Mouse (Mus musculus) macrophage (primary cell): ENCODE data around the gene Gm10775. TPM values are rescaled to one million over a fixed set of nuclear protein-coding genes. Genes with fewer than 3 reads are reported as not detected.

ENCODE experiments used
- H3K27ac ChIP-seq: fragments of 350-480 bp; formaldehyde crosslinking; 2 replicates; pipeline ENCODE4 v1.9.0; 2021
- H3K36me3 ChIP-seq: fragments of 350-480 bp; formaldehyde crosslinking; 2 replicates; pipeline ENCODE4 v1.9.0; 2021; ENCODE audit errors: inconsistent target
- H3K4me3 ChIP-seq: fragments of 350-480 bp; formaldehyde crosslinking; 2 replicates; pipeline ENCODE4 v1.9.0; 2021; ENCODE audit errors: inconsistent target
- H3K79me2 ChIP-seq: fragments of 350-480 bp; formaldehyde crosslinking; 2 replicates; pipeline ENCODE4 v1.9.0; 2021; ENCODE audit errors: inconsistent target
- WGBS: methylation state at CpG from one replicate; pipeline ENCODE4 v1.1.7; 2026; ENCODE audit warnings: inconsistent platforms; ENCODE audit not compliant: missing documents; 5-methylcytosine and 5-hydroxymethylcytosine counted together
- polyA plus RNA-seq: library from polyadenylated mRNA; stranded (reverse); fragments of 250-400 nt; gene quantifications from 3 replicates; pipeline ENCODE4 v1.2.4, GENCODE M21; 2018; ENCODE audit warnings: inconsistent platforms
- total RNA-seq, 78 experiments: library from RNA; depleted of rRNA; stranded (reverse); fragments of 250-400 nt; gene quantifications; 1 replicate in 9 of 78; 2 replicates in 24 of 78; 3 replicates in 43 of 78; 4 replicates in 2 of 78; pipeline ENCODE4 v1.2.4; 2018; ENCODE audit warnings: inconsistent platforms in 56 of 78

Gm10775 gene
- not detected for total RNA-seq (2018; cell fraction: chromatin; rRNA removed)
- total RNA-seq (2018; cell fraction: cytosol; rRNA removed): not detected
- total RNA-seq (2018; cell fraction: nucleus; rRNA removed): not detected
- polyA plus RNA-seq: not detected in 3 replicates

- H3K79me2 ChIP-seq: no peaks in the 10 kb centered on the region
- H3K36me3 ChIP-seq: no peaks in the 10 kb centered on the region
- no peak within 1 kb of the TSS for H3K27ac ChIP-seq
- H3K4me3 ChIP-seq: no peak within 1 kb of the TSS
- WGBS: 55% methylated on average over 26 of the region's 29 CpGs
Measured at GRCm38 (mm10) chr13:65259239-65259638, at the start of gene Gm10775. Gm10775 (plus strand) TSS chr13:65259539.

- H3K79me2 ChIP-seq: no peaks in the 10 kb centered on the region
- no peaks in the 10 kb centered on the region for H3K36me3 ChIP-seq
- no peak overlapping the region for H3K27ac ChIP-seq
- WGBS: 8% methylated on average over 4 of the region's 6 CpGs
- no peak overlapping the region for H3K4me3 ChIP-seq
Measured at GRCm38 (mm10) chr13:65225945-65226344, 33.4 kb upstream of the Gm10775 start.

GRCm38 (mm10) chr13:65226657-65227056 is 32.7 kb upstream of the Gm10775 start:
- H3K79me2 ChIP-seq: no peaks in the 10 kb centered on the region
- no peaks in the 10 kb centered on the region for H3K36me3 ChIP-seq
- H3K27ac ChIP-seq: no peak overlapping the region
- H3K4me3 ChIP-seq: no peak overlapping the region
- WGBS: 64% methylated on average over 2 of the region's 2 CpGs

- Histone ChIP-seq H3K27ac (no peak overlapping the region), H3K4me3 (no peak overlapping the region), H3K36me3 (no peaks in the 10 kb centered on the region), H3K79me2 (peaks cover 5% of the 10 kb centered on the region)
- 73% methylated on average over 9 of the region's 9 CpGs for WGBS
Measured at GRCm38 (mm10) chr13:65237211-65237610, 22.1 kb upstream of the Gm10775 start.

GRCm38 (mm10) chr13:65240509-65241098 is 18.7 kb upstream of the Gm10775 start:
- Histone ChIP-seq H3K36me3 (no peaks in the 10 kb centered on the region), H3K27ac (peak overlapping the region; percentile 73), H3K4me3 (peak overlapping the region; percentile 90), H3K79me2 (peaks cover 35% of the 10 kb centered on the region)
- 2% methylated on average over 28 of the region's 28 CpGs for WGBS

- peak overlapping the region; percentile 90 for H3K4me3 ChIP-seq
- peak overlapping the region; percentile 73 for H3K27ac ChIP-seq
- WGBS: under 1% methylated on average over 45 of the region's 45 CpGs
- H3K79me2 ChIP-seq: peaks cover 41% of the 10 kb centered on the region
- no peaks in the 10 kb centered on the region for H3K36me3 ChIP-seq
Measured at GRCm38 (mm10) chr13:65241099-65241626, 18.2 kb upstream of the Gm10775 start.

- 5% methylated on average over 51 of the region's 51 CpGs for WGBS
- Histone ChIP-seq H3K79me2 (peaks cover 41% of the 10 kb centered on the region), H3K36me3 (no peaks in the 10 kb centered on the region), H3K4me3 (peak overlapping the region; percentile 90), H3K27ac (peak overlapping the region; percentile 73; the same call in 1 of the 2 replicates)
Measured at GRCm38 (mm10) chr13:65241627-65242318, 17.6 kb upstream of the Gm10775 start.

- Histone ChIP-seq H3K27ac (no peak overlapping the region), H3K4me3 (peak overlapping the region; percentile 90), H3K79me2 (peaks cover 41% of the 10 kb centered on the region), H3K36me3 (no peaks in the 10 kb centered on the region)
- whole genome bisulfite sequencing: 44% methylated on average over 27 of the region's 27 CpGs
Measured at GRCm38 (mm10) chr13:65242319-65242787, 17.0 kb upstream of the Gm10775 start.

GRCm38 (mm10) chr13:65243273-65243672 is 16.1 kb upstream of the Gm10775 start:
- Histone ChIP-seq H3K36me3 (peaks cover 8% of the 10 kb centered on the region), H3K4me3 (no peak overlapping the region), H3K79me2 (peaks cover 41% of the 10 kb centered on the region), H3K27ac (no peak overlapping the region)
- 96% methylated on average over 2 of the region's 4 CpGs for WGBS

- H3K79me2 ChIP-seq: no peaks in the 10 kb centered on the region
- no peak overlapping the region for H3K4me3 ChIP-seq
- WGBS: 45% methylated on average over 34 of the region's 36 CpGs
- H3K36me3 ChIP-seq: no peaks in the 10 kb centered on the region
- H3K27ac ChIP-seq: no peak overlapping the region
Measured at GRCm38 (mm10) chr13:65258175-65258954, 974 bp upstream of the Gm10775 start.

- H3K36me3 ChIP-seq: no peaks in the 10 kb centered on the region
- WGBS: 100% methylated on average over 5 of the region's 5 CpGs
- no peak overlapping the region for H3K27ac ChIP-seq
- H3K4me3 ChIP-seq: no peak overlapping the region
- no peaks in the 10 kb centered on the region for H3K79me2 ChIP-seq
Measured at GRCm38 (mm10) chr13:65262086-65262485, 2.7 kb downstream of the Gm10775 start.

GRCm38 (mm10) chr13:65277994-65278382 is 18.6 kb downstream of the Gm10775 start:
- peak overlapping the region; percentile 62 for H3K27ac ChIP-seq
- peaks cover 28% of the 10 kb centered on the region; the same call in 1 of the 2 replicates for H3K79me2 ChIP-seq
- WGBS: 11% methylated on average over 9 of the region's 9 CpGs
- H3K36me3 ChIP-seq: no peaks in the 10 kb centered on the region
- H3K4me3 ChIP-seq: peak overlapping the region; percentile 90

GRCm38 (mm10) chr13:65278383-65279341 is 19.3 kb downstream of the Gm10775 start, which contains the start of gene Zfp369:
Zfp369 (plus strand) TSS chr13:65278814.
- no peaks in the 10 kb centered on the region for H3K36me3 ChIP-seq
- H3K79me2 ChIP-seq: peaks cover 28% of the 10 kb centered on the region; the same call in 1 of the 2 replicates
- peak within 1 kb of the TSS; percentile 62 for H3K27ac ChIP-seq
- WGBS: 1% methylated on average over 46 of the region's 50 CpGs
- H3K4me3 ChIP-seq: peak within 1 kb of the TSS; percentile 90
